Mouse (Mus musculus) bone marrow macrophage, adult 2 months (primary cell): ENCODE results near the gene Gm7030.
"Not testable (repeated sequence)": the region's sequence is repeated elsewhere in the genome, so short reads cannot be mapped to it uniquely, and the experiment has no call there.

Experiments used
- CTCF ChIP-seq: IDR thresholded peaks from 2 replicates; pipeline ENCODE4 v1.5.1; 2012; ENCODE audit warnings: low read depth, mild to moderate bottlenecking, low read length, moderate library complexity
- POLR2A ChIP-seq: IDR thresholded peaks from 2 replicates; pipeline ENCODE4 v1.6.1; 2012; ENCODE audit warnings: mild to moderate bottlenecking, low read depth, low read length, borderline replicate concordance

DNA sequence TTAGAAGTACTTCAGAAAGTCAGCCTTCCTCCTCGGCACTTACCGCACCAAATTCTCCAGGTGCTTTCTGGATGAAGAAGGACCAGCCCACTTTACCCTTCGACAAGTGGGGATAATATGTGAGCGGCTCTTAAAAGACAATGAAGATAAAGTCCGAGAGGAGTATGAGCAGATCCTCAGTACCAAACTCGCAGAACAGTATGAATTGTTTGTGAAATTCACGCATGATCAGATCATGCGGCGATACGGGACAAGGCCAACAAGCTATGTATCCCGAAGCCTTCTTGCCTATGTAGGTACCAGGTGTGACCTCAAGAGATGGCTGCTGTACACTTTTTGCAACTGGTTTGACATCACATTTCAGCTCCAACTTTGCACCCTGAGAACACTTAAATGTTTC, 29.0 kb upstream of the Gm7030 start:
- TF ChIP-seq CTCF, POLR2A: not testable (repeated sequence)
